Mouse (Mus musculus) heart, adult 2 months (tissue): ENCODE measurements around the gene Slc38a4. TPM values are rescaled to one million over a fixed set of nuclear protein-coding genes. Genes with fewer than 3 reads are reported as not detected.

Experiments used
- DNase-seq, 2 experiments: peaks; one replicate each; pipeline ENCODE4 v3.0.0; 2021
- H3K27ac ChIP-seq: fragments of 200-600 bp; 2 replicates; pipeline ENCODE4 v1.8.1; 2022
- H3K27me3 ChIP-seq: fragments of 200-500 bp; 2 replicates; pipeline ENCODE4 v1.6.1; 2012; ENCODE audit warnings: mild to moderate bottlenecking, low read length, inconsistent platforms, mixed read lengths; ENCODE audit not compliant: control insufficient read depth, insufficient read depth
- H3K36me3 ChIP-seq: fragments of 200-500 bp; 2 replicates; pipeline ENCODE4 v1.6.1; 2012; ENCODE audit warnings: low read length, inconsistent platforms; ENCODE audit not compliant: control insufficient read depth, insufficient read depth
- H3K4me1 ChIP-seq: fragments of 200-500 bp; 2 replicates; pipeline ENCODE4 v1.6.1; 2011; ENCODE audit warnings: low read length; ENCODE audit not compliant: control insufficient read depth, insufficient read depth
- H3K4me3 ChIP-seq: fragments of 200-600 bp; 2 replicates; pipeline ENCODE4 v1.8.1; 2022
- H3K79me2 ChIP-seq: fragments of 200-500 bp; replicated peaks from 2 replicates; pipeline ENCODE4 v1.6.1; 2012; ENCODE audit warnings: mild to moderate bottlenecking, inconsistent platforms, low read length, moderate library complexity, mixed read lengths; ENCODE audit not compliant: control insufficient read depth, insufficient read depth
- H3K9ac ChIP-seq: fragments of 200-500 bp; 2 replicates; pipeline ENCODE4 v1.6.1; 2012; ENCODE audit warnings: low read depth, mild to moderate bottlenecking, control low read depth, inconsistent platforms, low read length, mixed read lengths
- CTCF ChIP-seq: fragments of 200-600 bp; IDR thresholded peaks from 2 replicates; pipeline ENCODE4 v1.8.1; 2022; ENCODE audit warnings: antibody characterized with exemption, mild to moderate bottlenecking, moderate library complexity
- EP300 ChIP-seq: fragments of 200-500 bp; IDR thresholded peaks from 2 replicates; pipeline ENCODE4 v1.6.1; 2011; ENCODE audit warnings: low read depth, low read length, control low read depth; ENCODE audit not compliant: insufficient read depth
- POLR2A ChIP-seq: fragments of 200-500 bp; IDR thresholded peaks from 2 replicates; pipeline ENCODE4 v1.6.1; 2011; ENCODE audit warnings: mild to moderate bottlenecking, low read depth, low read length, control low read depth; ENCODE audit not compliant: insufficient read depth
- WGBS: fragments of 180-500 bp; shearing (Covaris S2); methylation state at CpG from one replicate; pipeline ENCODE4 v1.1.7; 2018; 5-methylcytosine and 5-hydroxymethylcytosine counted together
- intact Hi-C: fragments of 180-260 bp; cut with DNase I; formaldehyde crosslinking; loops from one replicate; pipeline ENCODE4 v1.15.1; 2025
- polyA plus RNA-seq: library from polyadenylated mRNA; depleted of rRNA; stranded (reverse); fragments of >200 nt; gene quantifications from 2 replicates; pipeline ENCODE4 v1.2.3, GENCODE M21; 2012
- total RNA-seq, 2 experiments: library from RNA; stranded (reverse); gene quantifications; 2 replicates each; pipeline ENCODE4 v1.2.3; 2021

Gene Slc38a4
- total and polyA plus RNA-seq, 3 experiments = 5.4 to 7.8 (median 6.0) TPM

DNA sequence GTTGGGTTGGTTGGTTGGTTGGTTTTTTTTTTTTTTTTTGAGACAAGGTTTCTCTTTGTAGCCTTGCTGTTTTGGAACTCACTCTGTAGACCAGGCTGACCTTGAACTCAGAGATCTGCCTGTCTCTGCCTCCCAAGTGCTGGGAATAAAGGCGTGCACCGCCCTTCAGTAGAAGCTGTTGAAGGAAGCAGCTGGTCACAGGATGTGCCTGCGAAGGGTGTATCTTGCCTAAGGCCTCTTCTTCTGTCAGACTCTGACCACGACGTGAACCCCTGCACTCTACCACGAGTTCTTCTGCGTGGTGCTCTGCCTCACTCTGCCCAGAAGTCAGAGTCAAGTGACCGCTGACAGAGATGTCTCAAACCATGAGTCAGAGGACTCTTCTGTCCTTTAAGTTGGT, 18.0 kb downstream of the Slc38a4 start:
- H3K4me3 ChIP-seq = no peak overlapping the region
- no peak overlapping the region for H3K27ac ChIP-seq
- H3K79me2 ChIP-seq = no peaks in the 10 kb centered on the region
- DNase-seq = no peak
- H3K9ac ChIP-seq = no peak overlapping the region
- H3K4me1 ChIP-seq = no peaks in the 10 kb centered on the region; the same call in 1 of the 2 replicates
- intact Hi-C loops = no loop called here
- 85% methylated on average over 8 of the region's 8 CpGs for WGBS
- H3K27me3 ChIP-seq = no peaks in the 10 kb centered on the region
- TF ChIP-seq EP300 (no peak), POLR2A (no peak), CTCF (no peak)
- H3K36me3 ChIP-seq = no peaks in the 10 kb centered on the region

GRCm38 (mm10) chr15:97035892-97036291, 19.9 kb downstream of the Slc38a4 start:
- Histone ChIP-seq H3K27me3 (no peaks in the 10 kb centered on the region), H3K36me3 (no peaks in the 10 kb centered on the region), H3K4me3 (no peak overlapping the region), H3K9ac (no peak overlapping the region), H3K79me2 (no peaks in the 10 kb centered on the region), H3K27ac (no peak overlapping the region), H3K4me1 (no peaks in the 10 kb centered on the region; the same call in 1 of the 2 replicates)
- DNase-seq = no peak
- intact Hi-C loops = no loop called here
- 85% methylated on average over 6 of the region's 6 CpGs for WGBS
- TF ChIP-seq POLR2A (no peak), EP300 (no peak), CTCF (no peak)

GRCm38 (mm10) chr15:97033485-97033991, 22.2 kb downstream of the Slc38a4 start:
- H3K27ac ChIP-seq = no peak overlapping the region
- no peak for TF ChIP-seq CTCF
- no peak for TF ChIP-seq EP300
- no peak for TF ChIP-seq POLR2A
- no peak overlapping the region for H3K9ac ChIP-seq
- no peak overlapping the region for H3K4me3 ChIP-seq
- no peaks in the 10 kb centered on the region for H3K36me3 ChIP-seq
- intact Hi-C loops = no loop called here
- WGBS = 35% methylated on average over 9 of the region's 9 CpGs
- no peaks in the 10 kb centered on the region for H3K27me3 ChIP-seq
- DNase-seq = no peak
- H3K79me2 ChIP-seq = no peaks in the 10 kb centered on the region
- H3K4me1 ChIP-seq = no peaks in the 10 kb centered on the region; the same call in 1 of the 2 replicates

DNA sequence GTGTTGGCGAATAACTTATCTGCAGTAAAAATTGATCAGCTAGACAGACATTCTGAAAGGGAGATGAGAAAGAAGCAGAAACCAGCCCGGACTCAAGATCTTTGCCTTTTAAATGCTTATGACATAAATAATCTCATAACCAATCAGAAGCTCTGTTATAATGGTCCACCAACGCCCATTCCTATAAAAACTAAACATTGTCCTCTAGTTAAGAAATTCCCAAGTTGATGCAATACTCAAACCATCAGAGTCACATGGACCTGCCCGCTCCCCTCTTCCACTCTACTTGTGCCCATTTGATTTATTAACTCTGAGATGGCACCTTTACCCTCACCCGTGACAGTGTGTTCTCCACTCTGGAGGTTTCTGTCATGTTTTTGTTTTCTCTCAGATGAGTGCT, 23.9 kb downstream of the Slc38a4 start:
- intact Hi-C loops = no loop called here
- TF ChIP-seq POLR2A = no peak
- no peak for TF ChIP-seq CTCF
- TF ChIP-seq EP300 = no peak
- no peak overlapping the region for H3K9ac ChIP-seq
- no peaks in the 10 kb centered on the region for H3K36me3 ChIP-seq
- H3K27ac ChIP-seq = no peak overlapping the region
- DNase-seq = no peak
- no peaks in the 10 kb centered on the region for H3K79me2 ChIP-seq
- no peaks in the 10 kb centered on the region; the same call in 1 of the 2 replicates for H3K4me1 ChIP-seq
- no peak overlapping the region for H3K4me3 ChIP-seq
- WGBS = 84% methylated on average over 5 of the region's 5 CpGs
- no peaks in the 10 kb centered on the region for H3K27me3 ChIP-seq

DNA sequence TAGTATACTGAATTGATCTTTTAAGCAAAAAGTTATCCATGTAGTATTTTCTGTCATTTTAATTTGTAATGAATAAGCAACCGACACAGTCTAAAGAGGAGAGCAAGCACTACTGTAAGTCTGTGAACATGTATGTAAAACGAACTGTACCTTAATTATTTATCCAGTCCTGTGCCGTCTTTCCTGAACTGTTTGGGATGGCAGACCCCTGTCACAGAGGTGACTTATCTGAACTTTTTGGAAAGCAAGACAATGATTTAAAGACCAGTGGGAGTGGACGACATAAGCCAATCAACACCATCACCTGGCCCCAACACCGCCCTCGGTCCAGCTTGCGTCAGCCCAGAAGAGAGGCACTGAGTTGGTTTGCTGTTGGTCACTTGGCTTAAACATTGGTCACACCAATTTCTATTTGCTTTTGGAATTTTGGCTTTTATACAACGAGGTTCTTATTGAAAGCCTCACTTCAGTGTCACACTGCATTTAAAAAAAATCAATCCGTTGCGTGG, 24.7 kb downstream of the Slc38a4 start:
- intact Hi-C loops = no loop called here
- 91% methylated on average over 10 of the region's 10 CpGs for WGBS
- Histone ChIP-seq H3K9ac (no peak overlapping the region), H3K36me3 (no peaks in the 10 kb centered on the region), H3K4me3 (no peak overlapping the region), H3K27me3 (no peaks in the 10 kb centered on the region), H3K79me2 (no peaks in the 10 kb centered on the region), H3K27ac (no peak overlapping the region), H3K4me1 (no peaks in the 10 kb centered on the region; the same call in 1 of the 2 replicates)
- DNase-seq = no peak
- no peak for TF ChIP-seq CTCF
- TF ChIP-seq EP300 = no peak
- TF ChIP-seq POLR2A = no peak

GRCm38 (mm10) chr15:97030136-97030535, 25.6 kb downstream of the Slc38a4 start:
- no peak overlapping the region for H3K9ac ChIP-seq
- DNase-seq = no peak
- intact Hi-C loops = no loop called here
- H3K36me3 ChIP-seq = no peaks in the 10 kb centered on the region
- H3K27me3 ChIP-seq = no peaks in the 10 kb centered on the region
- TF ChIP-seq EP300 = no peak
- TF ChIP-seq POLR2A = no peak
- no peak for TF ChIP-seq CTCF
- no peaks in the 10 kb centered on the region for H3K79me2 ChIP-seq
- no peak overlapping the region for H3K4me3 ChIP-seq
- H3K27ac ChIP-seq = no peak overlapping the region
- 90% methylated on average over 4 of the region's 4 CpGs for WGBS
- no peaks in the 10 kb centered on the region; the same call in 1 of the 2 replicates for H3K4me1 ChIP-seq
